Mouse (Mus musculus) MEL (cell line): ENCODE results near the gene Inmt. TPM values are rescaled to one million over a fixed set of nuclear protein-coding genes. Genes with fewer than 3 reads are reported as not detected.

Experiments
- DNase-seq: peaks from one replicate; pipeline ENCODE4 v3.0.0; 2011; ENCODE audit warnings: low read depth, low spot score
- H3K27ac ChIP-seq: 2 replicates; pipeline ENCODE4 v1.5.1; 2012; ENCODE audit warnings: low read depth, mild to moderate bottlenecking, control low read depth, low read length, moderate library complexity; ENCODE audit not compliant: control insufficient read depth
- H3K27me3 ChIP-seq, 2 experiments: fragments of 150-350 bp in 1 of 2; sonication (generic) in 1 of 2; 2 replicates each; pipeline ENCODE4 v1.6.1; 2012; ENCODE audit warnings: low read length in 2 of 2, mild to moderate bottlenecking in 2 of 2, improper control_type of control experiment in 1 of 2, moderate library complexity in 1 of 2; ENCODE audit not compliant: insufficient read depth in 2 of 2, control insufficient read depth in 1 of 2
- H3K36me3 ChIP-seq, 2 experiments: 2 replicates each; pipeline ENCODE4 v1.6.1; 2012 to 2014; ENCODE audit warnings: low read length in 2 of 2, improper control_type of control experiment in 1 of 2, inconsistent platforms in 1 of 2, mild to moderate bottlenecking in 1 of 2; ENCODE audit not compliant: insufficient read depth in 2 of 2, control insufficient read depth in 1 of 2
- H3K4me1 ChIP-seq, 2 experiments: fragments of 150-350 bp in 1 of 2; sonication (generic) in 1 of 2; 2 replicates each; pipeline ENCODE4 v1.6.1; 2012; ENCODE audit warnings: low read length in 2 of 2, improper control_type of control experiment in 1 of 2, mild to moderate bottlenecking in 1 of 2; ENCODE audit not compliant: insufficient read depth in 2 of 2, control insufficient read depth in 1 of 2
- H3K4me3 ChIP-seq, 2 experiments: fragments of 150-350 bp in 1 of 2; sonication (generic) in 1 of 2; 2 replicates each; pipeline ENCODE4 v1.5.1; 2012; ENCODE audit warnings: low read depth in 2 of 2, low read length in 2 of 2, mild to moderate bottlenecking in 2 of 2, moderate library complexity in 2 of 2, control low read depth in 1 of 2, improper control_type of control experiment in 1 of 2; ENCODE audit not compliant: control insufficient read depth in 1 of 2, insufficient read depth in 1 of 2
- H3K79me2 ChIP-seq: 2 replicates; pipeline ENCODE4 v1.6.1; 2012; ENCODE audit warnings: mild to moderate bottlenecking, low read length, moderate library complexity; ENCODE audit not compliant: control insufficient read depth, poor library complexity, insufficient read depth
- H3K9ac ChIP-seq: 2 replicates; pipeline ENCODE4 v1.6.1; 2012; ENCODE audit warnings: low read depth, mild to moderate bottlenecking, control low read depth, low read length, moderate library complexity; ENCODE audit not compliant: control insufficient read depth, poor library complexity, severe bottlenecking
- H3K9me3 ChIP-seq: fragments of 150-350 bp; sonication (generic); replicated peaks from 2 replicates; pipeline ENCODE4 v1.6.1; 2012; ENCODE audit warnings: mild to moderate bottlenecking, low read length, improper control_type of control experiment, moderate library complexity; ENCODE audit not compliant: insufficient read depth
- BHLHE40 ChIP-seq: IDR thresholded peaks from 2 replicates; pipeline ENCODE4 v1.6.1; 2012; ENCODE audit warnings: low read depth, mild to moderate bottlenecking, inconsistent platforms, low read length, improper control_type of control experiment, borderline replicate concordance
- CTCF ChIP-seq, 3 experiments: IDR thresholded peaks in 2 of 3; conservative IDR thresholded peaks in 1 of 3; 2 replicates each; pipeline ENCODE4 v1.5.1; 2011 to 2012; ENCODE audit warnings: low read length in 3 of 3, low read depth in 2 of 3, mild to moderate bottlenecking in 2 of 3, improper control_type of control experiment in 1 of 3, inconsistent platforms in 1 of 3, mixed read lengths in 1 of 3, moderate library complexity in 1 of 3; ENCODE audit not compliant: control insufficient read depth in 1 of 3, insufficient read depth in 1 of 3, poor library complexity in 1 of 3, severe bottlenecking in 1 of 3
- ELF1 ChIP-seq: IDR thresholded peaks from 2 replicates; pipeline ENCODE4 v1.6.1; 2014; ENCODE audit warnings: low read depth, mild to moderate bottlenecking, inconsistent platforms, low read length, improper control_type of control experiment, moderate library complexity
- EP300 ChIP-seq, 2 experiments: IDR thresholded peaks; 2 replicates each; pipeline ENCODE4 v1.6.1; 2011; ENCODE audit warnings: improper control_type of control experiment in 2 of 2, low read length in 2 of 2, low read depth in 1 of 2, mild to moderate bottlenecking in 1 of 2
- GABPA ChIP-seq: IDR thresholded peaks from 2 replicates; pipeline ENCODE4 v1.6.1; 2012; ENCODE audit warnings: low read depth, mild to moderate bottlenecking, inconsistent platforms, low read length, improper control_type of control experiment, moderate library complexity
- GATA1 ChIP-seq: IDR thresholded peaks from 2 replicates; pipeline ENCODE4 v1.6.1; 2011; ENCODE audit warnings: low read depth, low read length, improper control_type of control experiment
- MAFK ChIP-seq: IDR thresholded peaks from 2 replicates; pipeline ENCODE4 v1.6.1; 2011; ENCODE audit warnings: low read depth, mild to moderate bottlenecking, low read length, improper control_type of control experiment, borderline replicate concordance
- MYB ChIP-seq: IDR thresholded peaks from 2 replicates; pipeline ENCODE4 v1.6.1; 2011; ENCODE audit warnings: mild to moderate bottlenecking, low read depth, low read length, improper control_type of control experiment
- NRF1 ChIP-seq: IDR thresholded peaks from 2 replicates; pipeline ENCODE4 v1.6.1; 2014; ENCODE audit warnings: low read depth, mild to moderate bottlenecking, inconsistent platforms, low read length, improper control_type of control experiment, moderate library complexity; ENCODE audit not compliant: poor library complexity, insufficient read depth, severe bottlenecking
- RAD21 ChIP-seq: IDR thresholded peaks from 2 replicates; pipeline ENCODE4 v1.6.1; 2011; ENCODE audit warnings: mild to moderate bottlenecking, low read depth, low read length, improper control_type of control experiment
- RCOR1 ChIP-seq: IDR thresholded peaks from 2 replicates; pipeline ENCODE4 v1.6.1; 2012; ENCODE audit warnings: low read depth, mild to moderate bottlenecking, inconsistent platforms, low read length, improper control_type of control experiment
- SMC3 ChIP-seq: IDR thresholded peaks from 2 replicates; pipeline ENCODE4 v1.6.1; 2011; ENCODE audit warnings: low read depth, low read length, improper control_type of control experiment
- TAL1 ChIP-seq: IDR thresholded peaks from 2 replicates; pipeline ENCODE4 v1.6.1; 2012; ENCODE audit warnings: mild to moderate bottlenecking, inconsistent platforms, low read length, moderate library complexity, mixed read lengths
- TBP ChIP-seq: IDR thresholded peaks from 2 replicates; pipeline ENCODE4 v1.8.0; 2011; ENCODE audit warnings: low read depth, low read length, improper control_type of control experiment
- TCF12 ChIP-seq: IDR thresholded peaks from 2 replicates; pipeline ENCODE4 v1.6.1; 2014; ENCODE audit warnings: low read depth, mild to moderate bottlenecking, inconsistent platforms, low read length, improper control_type of control experiment, moderate library complexity
- UBTF ChIP-seq: IDR thresholded peaks from 2 replicates; pipeline ENCODE4 v1.6.1; 2012; ENCODE audit warnings: low read depth, mild to moderate bottlenecking, inconsistent platforms, low read length, improper control_type of control experiment, moderate library complexity, borderline replicate concordance; ENCODE audit not compliant: insufficient read depth
- USF1 ChIP-seq: IDR thresholded peaks from 2 replicates; pipeline ENCODE4 v1.6.1; 2014; ENCODE audit warnings: low read depth, mild to moderate bottlenecking, inconsistent platforms, low read length, improper control_type of control experiment, moderate library complexity
- ZC3H11A ChIP-seq: IDR thresholded peaks from 2 replicates; pipeline ENCODE4 v1.6.1; 2012; ENCODE audit warnings: low read depth, mild to moderate bottlenecking, inconsistent platforms, low read length, improper control_type of control experiment
- ZKSCAN1 ChIP-seq: IDR thresholded peaks from 2 replicates; pipeline ENCODE4 v1.6.1; 2012; ENCODE audit warnings: low read depth, mild to moderate bottlenecking, inconsistent platforms, low read length, improper control_type of control experiment, moderate library complexity
- ZNF384 ChIP-seq: IDR thresholded peaks from 2 replicates; pipeline ENCODE4 v1.6.1; 2012; ENCODE audit warnings: low read depth, mild to moderate bottlenecking, inconsistent platforms, low read length, improper control_type of control experiment
- polyA plus RNA-seq, 2 experiments: library from polyadenylated mRNA; stranded (reverse) in 1 of 2; unstranded in 1 of 2; fragments of >175 nt in 1 of 2; fragments of >200 nt in 1 of 2; gene quantifications; 2 replicates each; pipeline versions ENCODE4 v1.2.1 to v1.2.4; 2012; ENCODE audit warnings: low replicate concordance in 2 of 2, low read depth in 1 of 2; ENCODE audit not compliant: insufficient read length in 2 of 2, insufficient read depth in 1 of 2, missing spikeins in 1 of 2
- total RNA-seq: library from RNA; depleted of rRNA; stranded (reverse); fragments of 300-350 nt; gene quantifications from 2 replicates; pipeline ENCODE4 v1.2.3, GENCODE M21; 2012

Gene Inmt
- total and polyA plus RNA-seq, 3 experiments = 0.11 to 0.42 TPM; not detected in 1

GRCm38 (mm10) chr6:55159256-55159655 lies 15.6 kb downstream of the Inmt start:
- Histone ChIP-seq H3K4me3 (no peak overlapping the region), H3K27me3 (peaks cover 0 to 2% of the 10 kb centered on the region in 2 experiments; a peak in 1 of 4 replicates), H3K4me1 (no peaks in the 10 kb centered on the region), H3K79me2 (no peaks in the 10 kb centered on the region), H3K9me3 (no peaks in the 10 kb centered on the region), H3K36me3 (no peaks in the 10 kb centered on the region), H3K9ac (no peak overlapping the region), H3K27ac (no peak overlapping the region)
- TF ChIP-seq ELF1 (no peak), NRF1 (no peak), TAL1 (no peak), EP300 (IDR thresholded peaks at IDR 0.05; ENCODE audit: low read depth in 1 of 2, low read length in 2 of 2) (no peak), RAD21 (no peak), GABPA (no peak), MAFK (no peak), USF1 (no peak), ZC3H11A (no peak), CTCF (IDR thresholded peaks at IDR 0.05 in 2 of 3, conservative IDR thresholded peaks at IDR 0.05 in 1 of 3; ENCODE audit: control insufficient read depth in 1 of 3, insufficient read depth in 1 of 3, low read depth in 2 of 3, low read length in 3 of 3, poor library complexity in 1 of 3, severe bottlenecking in 1 of 3) (no peak), ZKSCAN1 (no peak), ZNF384 (no peak), TBP (no peak), TCF12 (no peak)
- no peak for DNase-seq

- H3K27me3 ChIP-seq = no peaks in the 10 kb centered on the region; a peak in 2 of 4 replicates
- TF ChIP-seq MYB (no peak), USF1 (no peak), GATA1 (no peak), UBTF (no peak), BHLHE40 (no peak), RAD21 (no peak), RCOR1 (no peak), CTCF (IDR thresholded peaks at IDR 0.05 in 2 of 3, conservative IDR thresholded peaks at IDR 0.05 in 1 of 3; ENCODE audit: control insufficient read depth in 1 of 3, insufficient read depth in 1 of 3, low read depth in 2 of 3, low read length in 3 of 3, poor library complexity in 1 of 3, severe bottlenecking in 1 of 3) (no peak), SMC3 (no peak)
- no peak overlapping the region for H3K4me3 ChIP-seq
- no peak overlapping the region for H3K27ac ChIP-seq
- no peaks in the 10 kb centered on the region for H3K9me3 ChIP-seq
- DNase-seq = no peak
- no peaks in the 10 kb centered on the region for H3K36me3 ChIP-seq
- no peak overlapping the region for H3K9ac ChIP-seq
- H3K4me1 ChIP-seq = no peaks in the 10 kb centered on the region
- no peaks in the 10 kb centered on the region for H3K79me2 ChIP-seq
Measured at GRCm38 (mm10) chr6:55152226-55152625, 22.6 kb downstream of the Inmt start.
